Mouse (Mus musculus) lung, postnatal 0 days (tissue): ENCODE measurements at regions not wholly inside any gene's neighbourhood (a gene's known extent, or its start where the extent isn't known, plus 50 kb on each side); places are given as distances from the start of the nearest gene placed in this dataset.

Source experiments
- CTCF ChIP-seq: IDR thresholded peaks from 2 replicates; pipeline ENCODE4 v1.5.1; 2016; ENCODE audit warnings: antibody characterized with exemption, mild to moderate bottlenecking
- EP300 ChIP-seq: IDR thresholded peaks from 2 replicates; pipeline ENCODE4 v1.6.1; 2016; ENCODE audit warnings: antibody characterized with exemption, mild to moderate bottlenecking, control low read depth

DNA sequence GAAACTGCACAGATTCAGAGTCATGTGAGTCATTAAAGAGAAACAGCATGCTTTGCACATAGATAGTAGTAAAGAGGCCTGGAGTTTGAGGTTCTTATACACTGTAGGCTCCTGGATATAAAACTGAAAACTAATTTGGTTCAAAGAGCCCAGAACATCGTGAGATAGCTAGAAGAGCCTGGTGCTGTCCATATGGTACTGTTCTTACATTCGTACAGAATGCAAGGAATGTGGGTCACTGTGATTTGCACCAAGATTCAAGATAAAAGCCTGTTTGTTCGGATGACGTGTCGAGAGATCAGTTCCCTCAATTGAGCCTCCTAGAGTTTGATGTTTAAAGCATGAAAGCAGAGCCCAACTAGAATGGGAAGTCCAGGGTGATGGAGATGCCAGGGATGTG lies 230.2 kb upstream of the Myt1l start:
- TF ChIP-seq CTCF = no peak
- no peak for TF ChIP-seq EP300
